Mouse (Mus musculus) limb, embryonic 12.5 days (tissue): ENCODE results near the gene Ice2. TPM values are rescaled to one million over a fixed set of nuclear protein-coding genes. Genes with fewer than 3 reads are reported as not detected.

Experiments
- ATAC-seq: fragments of 200-750 bp; cut with Nextera tagmentation; 2 replicates; pipeline ENCODE4 v1.8.0; 2017; ENCODE audit warnings: low read depth, moderate TSS enrichment; ENCODE audit not compliant: insufficient number of reproducible peaks, insufficient read depth, low FRiP score, low TSS enrichment
- H3K27ac ChIP-seq: fragments of 300-500 bp; sonication (generic); 2 replicates; pipeline ENCODE4 v1.5.1; 2016; ENCODE audit warnings: mild to moderate bottlenecking, moderate library complexity
- H3K27me3 ChIP-seq: fragments of 300-500 bp; sonication (generic); 2 replicates; pipeline ENCODE4 v1.6.1; 2016; ENCODE audit warnings: mild to moderate bottlenecking, moderate library complexity
- H3K36me3 ChIP-seq: fragments of 300-500 bp; sonication (generic); 2 replicates; pipeline ENCODE4 v1.6.1; 2016; ENCODE audit warnings: mild to moderate bottlenecking, moderate library complexity
- H3K4me1 ChIP-seq: fragments of 300-500 bp; sonication (generic); replicated peaks from 2 replicates; pipeline ENCODE4 v1.6.1; 2016
- H3K4me2 ChIP-seq: fragments of 300-500 bp; sonication (generic); 2 replicates; pipeline ENCODE4 v1.6.1; 2016; ENCODE audit warnings: mild to moderate bottlenecking, moderate library complexity
- H3K4me3 ChIP-seq: fragments of 300-500 bp; sonication (generic); replicated peaks from 2 replicates; pipeline ENCODE4 v1.5.1; 2016; ENCODE audit warnings: mild to moderate bottlenecking
- H3K9ac ChIP-seq: fragments of 300-500 bp; sonication (generic); replicated peaks from 2 replicates; pipeline ENCODE4 v1.6.1; 2016; ENCODE audit warnings: mild to moderate bottlenecking, moderate library complexity
- H3K9me3 ChIP-seq: fragments of 300-500 bp; sonication (generic); 2 replicates; pipeline ENCODE4 v1.6.1; 2016; ENCODE audit warnings: mild to moderate bottlenecking, moderate library complexity
- WGBS: fragments of 180-500 bp; shearing (Covaris S2); methylation state at CpG from one replicate; pipeline ENCODE4 v1.1.7; 2016; 5-methylcytosine and 5-hydroxymethylcytosine counted together
- polyA plus RNA-seq: library from polyadenylated mRNA; unstranded; fragments of >200 nt; fragmentation: Nextera tagmentation; extraction: Ambion mirVana; gene quantifications from 2 replicates; pipeline ENCODE4 v1.2.1, GENCODE M21; 2016

The Ice2 gene
- polyA plus RNA-seq, 1 experiment from 2014 or later, result 25.1 TPM

GRCm38 (mm10) chr9:69451886-69452810 lies 54.4 kb downstream of the Ice2 start:
- no peaks in the 10 kb centered on the region for H3K9me3 ChIP-seq
- no peak for ATAC-seq
- peak overlapping the region; percentile 88; the same call in 1 of the 2 replicates for H3K27ac ChIP-seq
- H3K9ac ChIP-seq, result no peak overlapping the region
- WGBS, result 89% methylated on average over 10 of the region's 10 CpGs
- no peak overlapping the region for H3K4me2 ChIP-seq
- no peaks in the 10 kb centered on the region; the same call in 1 of the 2 replicates for H3K36me3 ChIP-seq
- H3K4me1 ChIP-seq, result peaks cover 40% of the 10 kb centered on the region
- no peak overlapping the region for H3K4me3 ChIP-seq
- H3K27me3 ChIP-seq, result peaks cover 3% of the 10 kb centered on the region; the same call in 1 of the 2 replicates

GRCm38 (mm10) chr9:69453066-69453900 lies 55.6 kb downstream of the Ice2 start, which contains the start of gene Anxa2:
Gene Anxa2, plus strand, starts transcription at chr9:69453620.
- 9% methylated on average over 37 of the region's 37 CpGs for WGBS
- H3K4me3 ChIP-seq, result peak within 1 kb of the TSS; percentile 64
- H3K4me1 ChIP-seq, result peaks cover 51% of the 10 kb centered on the region

GRCm38 (mm10) chr9:69453901-69454666 lies 56.4 kb downstream of the Ice2 start:
- no peaks in the 10 kb centered on the region; the same call in 1 of the 2 replicates for H3K36me3 ChIP-seq
- no peaks in the 10 kb centered on the region for H3K9me3 ChIP-seq
- H3K9ac ChIP-seq, result peak overlapping the region; percentile 74
- H3K4me1 ChIP-seq, result peaks cover 57% of the 10 kb centered on the region
- H3K4me3 ChIP-seq, result peak overlapping the region; percentile 64
- 7% methylated on average over 32 of the region's 32 CpGs for WGBS
- peaks cover 3% of the 10 kb centered on the region; the same call in 1 of the 2 replicates for H3K27me3 ChIP-seq
- ATAC-seq, result peak; percentile 9; the same call in 1 of the 2 replicates
- peak overlapping the region; percentile 83 for H3K4me2 ChIP-seq
- peak overlapping the region; percentile 88 for H3K27ac ChIP-seq

More at GRCm38 (mm10) chr9:69453066-69453900, 55.6 kb downstream of the Ice2 start, which contains the start of gene Anxa2:
- Histone ChIP-seq H3K27me3 (peaks cover 3% of the 10 kb centered on the region; the same call in 1 of the 2 replicates), H3K9ac (peak within 1 kb of the TSS; percentile 74), H3K9me3 (no peaks in the 10 kb centered on the region), H3K27ac (peak within 1 kb of the TSS; percentile 88), H3K36me3 (no peaks in the 10 kb centered on the region; the same call in 1 of the 2 replicates), H3K4me2 (peak within 1 kb of the TSS; percentile 83)
- peak; percentile 87 for ATAC-seq

GRCm38 (mm10) chr9:69454691-69455090 lies 57.0 kb downstream of the Ice2 start:
- H3K36me3 ChIP-seq, result no peaks in the 10 kb centered on the region; the same call in 1 of the 2 replicates
- no peak overlapping the region for H3K9ac ChIP-seq
- H3K27ac ChIP-seq, result no peak overlapping the region
- peak overlapping the region; percentile 64 for H3K4me3 ChIP-seq
- H3K9me3 ChIP-seq, result no peaks in the 10 kb centered on the region
- peaks cover 3% of the 10 kb centered on the region; the same call in 1 of the 2 replicates for H3K27me3 ChIP-seq
- H3K4me2 ChIP-seq, result peak overlapping the region; percentile 83
- H3K4me1 ChIP-seq, result peaks cover 63% of the 10 kb centered on the region
- 49% methylated on average over 4 of the region's 4 CpGs for WGBS
- ATAC-seq, result no peak

GRCm38 (mm10) chr9:69455391-69455790 lies 57.7 kb downstream of the Ice2 start:
- H3K27ac ChIP-seq, result peak overlapping the region; percentile 51; the same call in 1 of the 2 replicates
- no peak overlapping the region for H3K9ac ChIP-seq
- ATAC-seq, result no peak
- no peaks in the 10 kb centered on the region; the same call in 1 of the 2 replicates for H3K36me3 ChIP-seq
- no peaks in the 10 kb centered on the region for H3K9me3 ChIP-seq
- H3K4me2 ChIP-seq, result peak overlapping the region; percentile 83
- WGBS, result 65% methylated on average over 4 of the region's 4 CpGs
- H3K4me1 ChIP-seq, result peaks cover 69% of the 10 kb centered on the region
- H3K4me3 ChIP-seq, result 0 out of 2 replicates have a peak overlapping the region, but pooled peaks have one; percentile 5
- peaks cover 3% of the 10 kb centered on the region; the same call in 1 of the 2 replicates for H3K27me3 ChIP-seq

GRCm38 (mm10) chr9:69456406-69457075 lies 58.8 kb downstream of the Ice2 start:
- Histone ChIP-seq H3K4me1 (peaks cover 72% of the 10 kb centered on the region), H3K36me3 (no peaks in the 10 kb centered on the region; the same call in 1 of the 2 replicates), H3K27me3 (no peaks in the 10 kb centered on the region; the same call in 1 of the 2 replicates), H3K9ac (no peak overlapping the region), H3K9me3 (no peaks in the 10 kb centered on the region), H3K4me2 (peak overlapping the region; percentile 13; the same call in 1 of the 2 replicates), H3K27ac (0 out of 2 replicates have a peak overlapping the region, but pooled peaks have one; percentile 19), H3K4me3 (no peak overlapping the region)
- 80% methylated on average over 15 of the region's 15 CpGs for WGBS
- no peak for ATAC-seq

- Histone ChIP-seq H3K4me3 (no peak overlapping the region), H3K9me3 (no peaks in the 10 kb centered on the region), H3K9ac (no peak overlapping the region), H3K36me3 (no peaks in the 10 kb centered on the region; the same call in 1 of the 2 replicates), H3K4me2 (no peak overlapping the region), H3K27me3 (no peaks in the 10 kb centered on the region; the same call in 1 of the 2 replicates), H3K27ac (peak overlapping the region; percentile 90; the same call in 1 of the 2 replicates), H3K4me1 (peaks cover 72% of the 10 kb centered on the region)
- WGBS, result 98% methylated on average over 3 of the region's 3 CpGs
- no peak for ATAC-seq
Observed at GRCm38 (mm10) chr9:69457143-69457542, 59.4 kb downstream of the Ice2 start.

GRCm38 (mm10) chr9:69457747-69458625 lies 60.3 kb downstream of the Ice2 start:
- H3K36me3 ChIP-seq, result no peaks in the 10 kb centered on the region; the same call in 1 of the 2 replicates
- no peak overlapping the region; the same call in 1 of the 2 replicates for H3K9ac ChIP-seq
- H3K4me3 ChIP-seq, result no peak overlapping the region
- WGBS, result 39% methylated on average over 14 of the region's 14 CpGs
- no peaks in the 10 kb centered on the region for H3K9me3 ChIP-seq
- peak overlapping the region; percentile 90 for H3K27ac ChIP-seq
- H3K4me1 ChIP-seq, result peaks cover 69% of the 10 kb centered on the region
- peak overlapping the region; percentile 24 for H3K4me2 ChIP-seq
- H3K27me3 ChIP-seq, result no peaks in the 10 kb centered on the region; the same call in 1 of the 2 replicates
- ATAC-seq, result no peak

- H3K27me3 ChIP-seq, result no peaks in the 10 kb centered on the region; the same call in 1 of the 2 replicates
- peak; percentile 61; the same call in 1 of the 2 replicates for ATAC-seq
- WGBS, result 14% methylated on average over 2 of the region's 2 CpGs
- H3K9me3 ChIP-seq, result no peaks in the 10 kb centered on the region
- H3K4me1 ChIP-seq, result peaks cover 61% of the 10 kb centered on the region
- peak overlapping the region; percentile 90 for H3K27ac ChIP-seq
- H3K36me3 ChIP-seq, result no peaks in the 10 kb centered on the region; the same call in 1 of the 2 replicates
- H3K9ac ChIP-seq, result 0 out of 2 replicates have a peak overlapping the region, but pooled peaks have one; percentile 8
- H3K4me2 ChIP-seq, result peak overlapping the region; percentile 33
- no peak overlapping the region for H3K4me3 ChIP-seq
Observed at GRCm38 (mm10) chr9:69458982-69459381, 61.3 kb downstream of the Ice2 start.
